Mouse (Mus musculus): ENCODE measurements around the gene Scg5. TPM values are rescaled to one million over a fixed set of nuclear protein-coding genes. Genes with fewer than 3 reads are reported as not detected.

The Scg5 gene
- polyA plus RNA-seq, 1 experiment = 0.05 TPM

DNA sequence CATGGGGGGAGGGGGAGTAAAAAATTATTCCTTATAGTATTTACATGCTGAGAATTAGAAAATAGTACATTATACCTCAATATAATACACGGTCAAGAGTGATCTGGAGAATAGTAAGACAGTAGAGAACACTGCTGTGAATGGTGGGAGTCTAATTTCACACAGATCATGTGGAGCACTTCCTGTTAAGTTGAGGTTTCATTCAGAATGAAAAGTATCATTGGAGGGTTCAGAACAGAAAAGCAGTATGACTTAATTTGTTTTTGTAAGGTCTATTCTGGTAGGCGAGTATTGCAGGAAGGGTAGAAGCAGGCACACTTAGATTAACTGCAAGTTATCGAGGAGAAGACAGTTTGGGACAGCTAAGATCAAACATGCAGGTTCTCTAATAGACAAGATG is 6.3 kb upstream of the Scg5 start:
- H3ac ChIP-seq (ENCODE audit: control insufficient read depth, insufficient read length, low read depth) = no peak overlapping the region
- H3K27me3 ChIP-seq (ENCODE audit: control insufficient read depth, insufficient read depth, insufficient read length) = no peaks in the 10 kb centered on the region
- TF ChIP-seq USF1 (IDR thresholded peaks at IDR 0.05; ENCODE audit: low read depth) = no peak
- TF ChIP-seq MAX (IDR thresholded peaks at IDR 0.05) = no peak
- no peak for TF ChIP-seq CTCF (IDR thresholded peaks at IDR 0.05; ENCODE audit: control insufficient read depth, insufficient read depth, insufficient read length)
- no peak for TF ChIP-seq MYOD1 (IDR thresholded peaks at IDR 0.05; ENCODE audit: control insufficient read depth, insufficient read length, low read depth)
- TF ChIP-seq MYOG (IDR thresholded peaks at IDR 0.05; ENCODE audit: control insufficient read depth, extremely low read depth, insufficient read length) = no peak
- TF ChIP-seq FOSL1 (IDR thresholded peaks at IDR 0.05; ENCODE audit: insufficient read depth, low read length, poor library complexity, severe bottlenecking) = no peak
- TF ChIP-seq CEBPB (IDR thresholded peaks at IDR 0.05; ENCODE audit: low read depth) = no peak
- H3K36me3 ChIP-seq (ENCODE audit: control insufficient read depth, insufficient read depth) = peaks cover 93% of the 10 kb centered on the region
- H3K79me2 ChIP-seq (ENCODE audit: control insufficient read depth, insufficient read depth) = peaks cover 12% of the 10 kb centered on the region
- no peak overlapping the region for H3K4me3 ChIP-seq (ENCODE audit: insufficient read depth, poor library complexity, severe bottlenecking)
- H3K79me3 ChIP-seq (ENCODE audit: low read depth) = peaks cover 2% of the 10 kb centered on the region

DNA sequence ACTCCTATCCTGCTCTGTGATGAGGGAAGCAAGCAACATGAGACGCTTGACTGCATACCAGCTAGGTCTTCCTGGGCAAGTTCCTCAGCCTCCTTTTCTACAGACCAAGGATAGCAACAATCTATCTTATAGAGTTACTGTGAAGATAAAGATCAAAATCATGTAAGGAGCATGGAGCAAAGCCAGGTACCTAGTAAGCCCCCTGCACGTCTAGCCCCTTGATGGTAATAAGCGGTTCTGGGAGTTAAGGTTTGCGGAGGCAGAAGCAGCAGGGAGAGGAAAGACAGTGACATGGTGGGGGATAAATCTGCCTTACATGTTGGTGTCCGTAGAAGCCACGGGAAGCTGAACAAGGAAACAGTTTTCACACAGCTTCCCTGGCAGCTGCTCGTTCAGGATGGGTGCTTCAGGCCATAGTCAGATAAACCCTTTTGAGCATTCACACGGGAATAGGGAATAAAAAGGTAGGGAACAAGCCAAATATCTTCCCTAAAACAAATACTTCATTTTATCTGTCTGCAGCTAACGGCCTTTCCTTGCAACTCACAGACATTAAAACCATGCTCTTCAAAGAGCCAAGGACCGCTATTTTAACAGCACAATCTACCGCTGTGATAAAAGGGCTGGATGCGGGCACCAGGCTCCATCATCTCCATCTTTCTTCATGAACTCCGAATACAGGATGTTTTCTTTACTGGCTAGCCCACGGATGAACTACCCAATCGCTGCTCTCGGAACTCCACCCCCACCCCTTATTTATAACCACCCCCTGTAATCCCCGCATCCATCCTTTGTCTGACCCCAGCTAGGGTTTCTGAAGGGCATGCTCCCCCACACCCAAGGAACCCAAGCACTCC is 607 bp downstream of the Scg5 start:
- H3K79me2 ChIP-seq (ENCODE audit: control insufficient read depth, insufficient read depth) = peaks cover 5% of the 10 kb centered on the region
- H3ac ChIP-seq (ENCODE audit: control insufficient read depth, insufficient read length, low read depth) = no peak overlapping the region
- H3K79me3 ChIP-seq (ENCODE audit: low read depth) = peaks cover 2% of the 10 kb centered on the region
- no peaks in the 10 kb centered on the region for H3K27me3 ChIP-seq (ENCODE audit: control insufficient read depth, insufficient read depth, insufficient read length)
- peaks cover 31% of the 10 kb centered on the region for H3K36me3 ChIP-seq (ENCODE audit: control insufficient read depth, insufficient read depth)
- no peak overlapping the region for H3K4me3 ChIP-seq (ENCODE audit: insufficient read depth, poor library complexity, severe bottlenecking)
- TF ChIP-seq MAX (IDR thresholded peaks at IDR 0.05) (no peak), CTCF (IDR thresholded peaks at IDR 0.05; ENCODE audit: control insufficient read depth, insufficient read depth, insufficient read length) (no peak), USF1 (IDR thresholded peaks at IDR 0.05; ENCODE audit: low read depth) (no peak)

DNA sequence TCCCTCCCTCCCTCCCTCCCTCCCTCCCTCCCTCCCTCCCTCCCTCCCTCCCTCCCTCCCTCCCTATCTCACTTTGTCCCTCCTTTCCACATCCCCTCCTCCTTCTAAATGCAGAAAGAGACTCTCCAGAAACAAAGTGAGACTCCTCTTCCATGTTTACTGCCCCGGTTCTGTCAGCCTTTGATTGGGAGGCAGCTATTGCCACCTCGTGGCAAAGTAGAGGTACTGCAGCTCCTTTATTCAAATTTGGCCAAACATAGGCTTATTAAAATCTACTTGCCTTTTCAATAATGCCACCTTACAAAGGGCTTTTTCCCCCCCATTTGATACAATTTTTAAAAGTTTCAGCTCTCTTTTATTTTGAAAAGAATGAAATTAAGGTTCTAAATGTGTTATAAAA is 5.0 kb downstream of the Scg5 start:
- TF ChIP-seq FOSL1 (IDR thresholded peaks at IDR 0.05; ENCODE audit: insufficient read depth, low read length, poor library complexity, severe bottlenecking) = no peak
- TF ChIP-seq CTCF (IDR thresholded peaks at IDR 0.05; ENCODE audit: control insufficient read depth, insufficient read depth, insufficient read length) = peak; percentile 32
- no peak for TF ChIP-seq MYOD1 (IDR thresholded peaks at IDR 0.05; ENCODE audit: control insufficient read depth, insufficient read length, low read depth)
- no peak for TF ChIP-seq USF1 (IDR thresholded peaks at IDR 0.05; ENCODE audit: low read depth)
- no peak for TF ChIP-seq CEBPB (IDR thresholded peaks at IDR 0.05; ENCODE audit: low read depth)
- no peak for TF ChIP-seq MAX (IDR thresholded peaks at IDR 0.05)
- H3K27me3 ChIP-seq (ENCODE audit: control insufficient read depth, insufficient read depth, insufficient read length) = no peaks in the 10 kb centered on the region
- peaks cover 4% of the 10 kb centered on the region for H3K36me3 ChIP-seq (ENCODE audit: control insufficient read depth, insufficient read depth)

DNA sequence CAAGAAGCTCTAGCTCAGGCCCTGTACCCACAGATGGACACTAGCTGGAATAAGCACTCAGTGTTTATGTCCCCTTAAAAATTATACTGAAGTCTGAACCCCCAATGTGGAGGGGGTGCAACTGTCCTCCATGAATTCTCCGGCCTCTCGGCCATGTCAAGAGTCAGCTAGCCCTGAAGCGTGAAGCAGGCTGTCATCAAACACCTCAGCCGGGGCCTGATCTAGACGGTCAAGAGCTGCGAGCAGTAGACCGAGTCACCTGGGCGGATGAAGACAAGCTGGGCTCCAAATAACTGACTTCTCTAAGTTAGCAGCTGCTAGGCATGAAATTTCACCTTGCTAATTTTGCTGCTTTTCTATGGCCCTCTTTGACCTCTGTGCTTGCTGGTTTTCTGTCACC is 6.6 kb downstream of the Scg5 start:
- H3K4me3 ChIP-seq (ENCODE audit: insufficient read depth, poor library complexity, severe bottlenecking) = no peak overlapping the region
- no peaks in the 10 kb centered on the region for H3K79me3 ChIP-seq (ENCODE audit: low read depth)

More for the DNA sequence above, 5.0 kb downstream of the Scg5 start:
- Histone ChIP-seq H3K79me3 (ENCODE audit: low read depth) (no peaks in the 10 kb centered on the region), H3K4me3 (ENCODE audit: insufficient read depth, poor library complexity, severe bottlenecking) (no peak overlapping the region), H3K79me2 (ENCODE audit: control insufficient read depth, insufficient read depth) (no peaks in the 10 kb centered on the region), H3ac (ENCODE audit: control insufficient read depth, insufficient read length, low read depth) (no peak overlapping the region)

DNA sequence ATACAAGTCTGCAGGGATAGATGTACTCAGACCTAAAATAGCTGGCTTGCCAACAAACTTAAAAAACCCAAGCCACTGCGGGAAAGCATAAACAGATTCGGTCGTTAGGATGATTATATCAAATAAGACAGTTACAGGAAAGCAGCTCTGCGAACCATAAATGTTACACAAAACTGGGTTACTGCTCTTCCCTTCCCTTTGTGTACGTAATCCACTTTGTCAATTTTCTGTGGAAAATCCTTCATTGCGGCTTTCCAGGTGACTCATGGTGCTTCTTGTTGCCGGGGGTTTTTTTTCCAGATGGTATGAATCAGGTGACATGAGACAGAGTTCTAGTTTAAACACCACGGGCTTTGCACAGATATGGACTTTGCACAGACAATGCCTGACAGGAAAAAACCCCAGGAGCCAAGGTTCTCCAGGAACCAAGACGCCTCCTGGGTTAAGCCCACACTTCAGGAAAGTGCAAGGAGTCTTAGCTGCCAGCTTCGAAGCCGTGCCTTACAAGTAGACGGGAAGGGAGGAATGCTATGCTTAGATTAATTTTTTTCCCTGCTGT is 7.7 kb downstream of the Scg5 start:
- Histone ChIP-seq H3K79me2 (ENCODE audit: control insufficient read depth, insufficient read depth) (no peaks in the 10 kb centered on the region), H3K36me3 (ENCODE audit: control insufficient read depth, insufficient read depth) (no peaks in the 10 kb centered on the region), H3ac (ENCODE audit: control insufficient read depth, insufficient read length, low read depth) (no peak overlapping the region), H3K79me3 (ENCODE audit: low read depth) (no peaks in the 10 kb centered on the region), H3K4me3 (ENCODE audit: insufficient read depth, poor library complexity, severe bottlenecking) (no peak overlapping the region), H3K27me3 (ENCODE audit: control insufficient read depth, insufficient read depth, insufficient read length) (no peaks in the 10 kb centered on the region)
- TF ChIP-seq FOSL1 (IDR thresholded peaks at IDR 0.05; ENCODE audit: insufficient read depth, low read length, poor library complexity, severe bottlenecking) (no peak), MYOG (IDR thresholded peaks at IDR 0.05; ENCODE audit: control insufficient read depth, extremely low read depth, insufficient read length) (no peak), USF1 (IDR thresholded peaks at IDR 0.05; ENCODE audit: low read depth) (no peak), CEBPB (IDR thresholded peaks at IDR 0.05; ENCODE audit: low read depth) (no peak)

More for the DNA sequence above, 6.6 kb downstream of the Scg5 start:
- H3K36me3 ChIP-seq (ENCODE audit: control insufficient read depth, insufficient read depth) = no peaks in the 10 kb centered on the region
- H3K79me2 ChIP-seq (ENCODE audit: control insufficient read depth, insufficient read depth) = no peaks in the 10 kb centered on the region
- H3ac ChIP-seq (ENCODE audit: control insufficient read depth, insufficient read length, low read depth) = no peak overlapping the region
- no peaks in the 10 kb centered on the region for H3K27me3 ChIP-seq (ENCODE audit: control insufficient read depth, insufficient read depth, insufficient read length)
- TF ChIP-seq MYOD1 (IDR thresholded peaks at IDR 0.05; ENCODE audit: control insufficient read depth, insufficient read length, low read depth) (no peak), USF1 (IDR thresholded peaks at IDR 0.05; ENCODE audit: low read depth) (no peak), FOSL1 (IDR thresholded peaks at IDR 0.05; ENCODE audit: insufficient read depth, low read length, poor library complexity, severe bottlenecking) (no peak), MYOG (IDR thresholded peaks at IDR 0.05; ENCODE audit: control insufficient read depth, extremely low read depth, insufficient read length) (no peak), MAX (IDR thresholded peaks at IDR 0.05) (no peak), CTCF (IDR thresholded peaks at IDR 0.05; ENCODE audit: control insufficient read depth, insufficient read depth, insufficient read length) (no peak), CEBPB (IDR thresholded peaks at IDR 0.05; ENCODE audit: low read depth) (no peak)

DNA sequence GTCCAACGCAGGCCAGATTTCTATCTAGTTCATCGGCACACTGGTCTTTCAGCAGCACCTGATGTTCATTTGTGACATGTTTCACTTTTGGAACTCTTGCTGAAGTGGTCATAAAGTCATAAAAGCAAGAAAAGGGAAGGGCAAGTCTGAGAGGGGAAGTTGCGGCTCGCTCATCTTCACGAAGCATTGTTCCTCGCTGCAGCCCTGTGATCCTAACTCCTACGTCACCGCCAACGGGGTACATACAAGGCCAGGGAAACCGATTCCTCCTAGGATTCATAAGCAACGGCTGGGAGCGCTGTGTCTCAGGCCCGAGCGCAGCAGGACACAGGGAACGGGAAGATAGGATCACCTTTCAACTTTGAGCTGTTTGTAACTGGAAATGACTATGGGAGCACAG is 8.8 kb downstream of the Scg5 start:
- H3K79me3 ChIP-seq (ENCODE audit: low read depth) = no peaks in the 10 kb centered on the region
- no peaks in the 10 kb centered on the region for H3K27me3 ChIP-seq (ENCODE audit: control insufficient read depth, insufficient read depth, insufficient read length)
- no peaks in the 10 kb centered on the region for H3K36me3 ChIP-seq (ENCODE audit: control insufficient read depth, insufficient read depth)
- no peak overlapping the region for H3ac ChIP-seq (ENCODE audit: control insufficient read depth, insufficient read length, low read depth)
- no peaks in the 10 kb centered on the region for H3K79me2 ChIP-seq (ENCODE audit: control insufficient read depth, insufficient read depth)
- H3K4me3 ChIP-seq (ENCODE audit: insufficient read depth, poor library complexity, severe bottlenecking) = no peak overlapping the region
- TF ChIP-seq FOSL1 (IDR thresholded peaks at IDR 0.05; ENCODE audit: insufficient read depth, low read length, poor library complexity, severe bottlenecking) = no peak
- TF ChIP-seq MAX (IDR thresholded peaks at IDR 0.05) = no peak
- TF ChIP-seq MYOG (IDR thresholded peaks at IDR 0.05; ENCODE audit: control insufficient read depth, extremely low read depth, insufficient read length) = no peak
